ENCODE assay signal across 8 mouse cellular contexts in genomic region chr2:71543948-71544347, GRCm38 (mm10). TPM values are rescaled to one million over a fixed set of nuclear protein-coding genes. Genes with fewer than 3 reads are reported as not detected.
DNase-seq lines count a peak whose midpoint lies in the region; ATAC-seq lines count a peak whose summit lies in the region.

No protein-coding gene starts in this region.

- peak; percentile 60 for DNase-seq in embryo, embryonic 10.5 days (ENCODE audit: low spot score)
- DNase-seq in embryo, embryonic 10 days (ENCODE audit: low spot score), result no peak
- DNase-seq in thymus, postnatal 25 days, result peak; percentile 6
- no peak for DNase-seq in thymus, postnatal 14 days
- no peak for DNase-seq in limb, embryonic 11.5 days (ENCODE audit: low spot score)
- DNase-seq in spleen, postnatal 4 days (ENCODE audit: low spot score in 2 of 2), result no peak
- no peak for DNase-seq in frontal cortex, postnatal 25 days (ENCODE audit: low spot score in 2 of 2)

- WGBS in limb, embryonic 11.5 days, result under 1% methylated on average over 20 of the region's 20 CpGs

- no peak for ATAC-seq in limb, embryonic 11.5 days (ENCODE audit: insufficient number of reproducible peaks, low FRiP score, low TSS enrichment, low read depth)
- ATAC-seq in frontal cortex, adult (ENCODE audit: low TSS enrichment), result no peak

- peak overlapping the region; percentile 22 for H3K4me3 ChIP-seq in limb, embryonic 11.5 days (ENCODE audit: low read depth, low read length)

- H3K27ac ChIP-seq in limb, embryonic 11.5 days (replicated peaks; ENCODE audit: low read depth, low read length), result no peak overlapping the region

- peaks cover 33% of the 10 kb centered on the region for H3K4me1 ChIP-seq in limb, embryonic 11.5 days (ENCODE audit: control insufficient read depth, insufficient read depth, low read length)

- no peak overlapping the region for H3K9ac ChIP-seq in limb, embryonic 11.5 days (ENCODE audit: low read length)

- H3K27me3 ChIP-seq in limb, embryonic 11.5 days (ENCODE audit: control insufficient read depth, insufficient read depth, low read length), result peaks cover 77% of the 10 kb centered on the region

- H3K4me2 ChIP-seq in limb, embryonic 11.5 days (ENCODE audit: low read depth, severe bottlenecking), result peak overlapping the region; percentile 31

- no peaks in the 10 kb centered on the region for H3K9me3 ChIP-seq in limb, embryonic 11.5 days (ENCODE audit: control insufficient read depth, low read length)

- no peaks in the 10 kb centered on the region for H3K36me3 ChIP-seq in limb, embryonic 11.5 days (ENCODE audit: control insufficient read depth, insufficient read depth, low read length)

RNA-seq across cellular contexts. Expression of gene Dlx2, which starts 2.6 kb away (rescaled TPM):
- polyA plus RNA-seq in limb, embryonic 11.5 days (2014; fragmentation: Nextera tagmentation; extraction: Ambion mirVana), result 5.6 and 7.3 TPM in 2 replicates

RNA-seq across cellular contexts. Expression of gene Dlx1, which starts 16.0 kb away (rescaled TPM):
- 5.8 and 6.3 TPM in 2 replicates for polyA plus RNA-seq in limb, embryonic 11.5 days (2014; fragmentation: Nextera tagmentation; extraction: Ambion mirVana)

Comparison
In these comparisons a context has a peak if more than half of its experiments do, and no peak if none do; other contexts are left out.
1. DNase-seq: peak in embryo, embryonic 10.5 days (single experiment) and thymus, postnatal 25 days (single experiment); none in embryo, embryonic 10 days (single experiment), thymus, postnatal 14 days (single experiment), limb, embryonic 11.5 days (single experiment), spleen, postnatal 4 days (0 of 2) and frontal cortex, postnatal 25 days (0 of 2).